Mouse (Mus musculus): ENCODE measurements around the gene Large2.

Gene Large2

DNA sequence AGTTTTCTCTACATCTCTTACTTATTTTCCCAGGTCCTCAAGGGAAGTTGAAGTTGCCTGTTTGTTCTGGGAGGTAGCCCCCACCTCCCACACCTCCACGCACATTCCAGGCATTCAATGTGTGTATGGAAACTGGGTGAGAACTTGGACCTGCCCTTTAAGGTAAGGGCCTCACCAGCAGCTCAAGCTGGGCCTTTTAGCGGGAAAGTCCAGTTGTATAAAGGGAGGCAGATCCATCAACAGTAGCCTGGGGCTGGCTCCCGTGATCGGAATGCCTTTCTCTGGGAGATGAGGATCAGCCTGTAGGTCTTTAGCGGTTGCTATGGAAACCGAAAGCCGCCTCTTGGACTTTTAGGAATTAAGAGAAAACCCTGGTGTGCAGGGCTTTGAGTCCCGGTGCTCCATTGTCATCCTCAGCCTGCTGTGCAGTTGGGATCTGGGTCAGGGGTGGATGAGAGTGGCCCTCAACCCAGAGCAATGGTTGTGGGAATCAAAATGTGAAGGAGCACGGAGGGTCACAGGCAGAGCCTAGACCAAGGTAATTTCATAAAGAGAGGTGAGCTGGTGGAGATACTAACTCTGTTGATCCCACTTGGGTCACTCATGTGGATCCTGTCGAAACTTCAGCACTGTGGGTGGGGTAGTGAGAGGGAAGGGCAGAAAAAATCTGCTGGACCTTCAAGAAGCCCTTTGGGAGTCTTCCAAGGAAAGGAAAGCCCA lies 2.5 kb downstream of the Large2 start:
- no peak for DNase-seq (ENCODE audit: low read depth)

GRCm38 (mm10) chr2:92370821-92371805 lies 3.6 kb downstream of the Large2 start:
- no peak for DNase-seq (ENCODE audit: low read depth)

DNA sequence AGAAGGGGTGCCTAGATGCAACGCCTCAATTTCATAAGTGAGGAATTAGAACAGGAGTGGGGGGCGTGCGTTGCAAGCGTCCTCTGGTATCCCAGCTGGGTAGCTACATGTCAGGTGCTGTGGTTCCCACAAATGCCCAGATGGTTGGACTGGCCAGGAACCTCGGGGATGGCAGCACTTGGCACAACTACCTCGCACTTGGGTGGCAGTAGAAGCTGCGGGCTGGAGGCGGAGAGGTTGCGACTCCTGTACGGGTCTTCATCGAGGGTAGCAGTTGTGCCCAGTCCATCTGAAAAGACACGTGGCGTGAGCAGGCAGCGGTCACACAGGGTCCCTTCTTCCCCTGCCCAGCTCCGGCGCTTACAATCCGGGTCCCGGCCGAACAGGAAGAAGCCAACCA lies 4.3 kb downstream of the Large2 start:
- DNase-seq (ENCODE audit: low read depth), result no peak

DNA sequence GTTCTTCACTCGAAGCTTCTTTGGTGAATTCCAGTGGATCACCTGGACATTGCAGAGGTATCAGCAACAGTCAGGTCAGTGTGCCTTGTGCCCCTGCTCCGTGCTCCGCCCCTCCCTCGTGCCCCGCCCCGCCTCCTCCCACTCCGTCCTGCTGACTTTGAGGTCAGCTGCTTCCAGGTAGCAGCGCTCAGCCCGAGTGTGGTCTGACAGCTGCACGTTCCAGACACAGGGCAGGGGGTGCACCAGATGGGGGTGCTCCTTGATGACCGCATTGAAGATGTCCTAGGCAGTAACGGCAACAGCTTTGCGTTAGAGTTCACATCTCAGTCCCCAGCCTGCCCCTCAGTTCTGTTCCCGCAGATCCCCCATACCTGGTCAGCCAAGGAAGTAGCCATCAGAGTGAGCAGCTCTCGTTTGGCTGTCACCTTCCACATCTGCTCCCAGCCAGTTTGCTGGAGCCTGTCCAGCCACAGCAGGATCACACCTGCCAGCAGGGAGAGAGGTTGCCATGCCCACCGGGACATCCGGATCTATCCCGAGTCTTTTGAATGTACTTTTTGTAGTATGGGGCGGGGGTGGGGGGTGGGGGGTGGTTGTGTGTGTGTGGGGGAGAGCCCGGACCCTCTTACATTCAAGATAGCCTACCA lies 7.2 kb downstream of the Large2 start:
- no peak for DNase-seq (ENCODE audit: low read depth)

DNA sequence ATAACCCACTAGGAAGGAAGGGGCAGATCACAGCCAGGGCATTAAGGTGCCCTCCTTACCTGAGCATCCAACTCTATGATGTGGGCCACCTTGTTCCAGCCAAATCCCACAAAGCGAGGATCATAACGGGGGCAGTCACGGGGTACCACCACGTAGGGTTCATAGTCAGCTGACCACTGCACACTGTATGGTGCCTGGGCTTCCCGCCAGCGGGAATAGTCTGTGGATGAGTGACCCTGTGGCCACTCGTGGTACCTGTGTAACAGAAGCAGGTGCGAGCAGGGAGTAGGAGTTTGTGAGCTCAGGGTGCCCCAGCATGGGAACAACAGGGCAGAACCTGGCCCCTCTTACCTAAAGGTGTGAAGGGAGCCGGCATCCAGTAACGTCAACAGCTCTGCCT lies 9.1 kb downstream of the Large2 start:
- DNase-seq (ENCODE audit: low read depth), result no peak

DNA sequence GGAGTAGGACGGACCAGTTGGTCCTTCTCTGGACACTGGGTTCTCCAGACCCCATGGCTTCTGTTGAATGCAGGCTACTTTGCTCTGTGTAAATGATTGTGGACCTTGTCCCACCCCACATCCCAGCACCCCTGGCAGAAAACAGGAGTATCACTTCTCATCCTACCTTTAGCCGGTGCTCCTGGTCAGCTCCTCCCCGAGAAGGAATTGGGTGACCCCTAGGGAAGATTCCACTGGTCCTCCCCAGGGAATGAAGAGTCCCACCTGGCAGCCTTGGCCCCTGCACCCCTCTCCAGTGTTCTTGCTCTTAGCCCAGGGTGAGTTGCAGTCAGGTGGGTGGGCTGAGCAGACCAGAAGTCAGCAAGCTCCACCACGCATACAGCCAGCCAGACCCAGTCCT lies 10.6 kb downstream of the Large2 start:
- DNase-seq (ENCODE audit: low read depth), result no peak

GRCm38 (mm10) chr2:92362571-92363228 lies 12.0 kb downstream of the Large2 start:
- DNase-seq (ENCODE audit: low read depth), result no peak

- DNase-seq (ENCODE audit: low read depth), result no peak
These were observed 12.9 kb downstream of the Large2 start for GRCm38 (mm10) chr2:92361795-92362194.

DNA sequence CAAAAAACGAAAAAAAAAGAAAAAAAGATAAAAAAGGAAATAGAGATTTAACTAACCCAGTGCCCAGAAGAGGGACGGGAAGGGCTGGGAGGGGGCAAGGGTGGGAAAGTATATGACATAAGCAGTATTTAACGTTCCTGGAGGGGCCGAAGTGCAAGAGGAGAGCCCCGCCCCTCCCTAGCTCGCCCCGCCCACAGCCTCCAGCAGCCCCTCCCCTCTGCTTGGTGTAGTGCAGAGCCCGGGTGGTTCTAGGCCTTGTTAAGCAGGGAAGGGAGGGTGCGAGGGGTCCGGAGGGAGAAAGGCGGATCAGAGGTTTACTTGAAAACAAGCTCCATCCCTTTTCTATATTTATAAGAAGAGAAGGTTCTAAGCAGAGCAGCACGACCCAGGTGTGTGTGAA lies 13.8 kb downstream of the Large2 start:
- DNase-seq (ENCODE audit: low read depth), result no peak

GRCm38 (mm10) chr2:92360186-92360823 lies 14.4 kb downstream of the Large2 start:
- no peak for DNase-seq (ENCODE audit: low read depth)

DNA sequence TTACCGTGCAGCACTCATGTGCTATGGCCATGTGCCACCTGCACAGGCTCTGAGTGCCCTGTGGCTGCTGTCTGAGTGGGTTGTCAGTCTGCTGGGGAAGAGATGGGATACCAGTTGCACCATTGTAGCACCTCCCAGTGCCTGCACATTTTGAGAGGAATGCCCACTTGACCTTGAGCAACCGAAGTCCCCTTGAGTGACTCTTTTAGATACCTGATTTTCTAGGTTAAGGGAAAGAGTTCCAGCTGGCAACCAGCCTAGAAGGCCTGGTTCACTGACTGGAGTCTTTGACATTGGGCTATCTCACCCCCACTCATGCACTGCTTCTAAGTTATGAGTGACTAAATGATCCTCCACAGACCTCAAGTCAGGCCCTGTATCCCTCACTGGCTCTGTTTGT lies 15.4 kb downstream of the Large2 start:
- no peak for DNase-seq (ENCODE audit: low read depth)

GRCm38 (mm10) chr2:92354224-92354623 lies 20.4 kb downstream of the Large2 start:
- DNase-seq (ENCODE audit: low read depth), result no peak

DNA sequence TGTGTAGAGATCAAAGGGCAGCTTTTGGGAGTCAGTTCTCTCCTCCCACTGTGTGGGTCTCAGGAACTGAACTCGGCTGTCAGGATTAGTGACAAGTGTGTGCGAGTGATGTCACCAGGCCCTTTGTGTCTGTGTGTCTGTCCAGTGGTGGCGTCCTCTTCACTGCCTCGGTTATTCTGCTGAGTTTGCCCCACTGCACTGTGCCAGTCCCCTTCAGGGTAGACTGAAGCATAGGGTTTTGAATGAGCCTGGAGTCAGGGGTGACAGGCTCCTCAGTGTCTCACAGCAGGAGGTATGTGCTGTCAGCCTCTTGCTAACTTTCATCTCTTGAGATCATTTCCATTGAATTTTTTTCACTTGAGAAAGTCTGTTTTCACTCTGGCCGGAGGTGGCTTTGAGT lies 21.3 kb downstream of the Large2 start:
- DNase-seq (ENCODE audit: low read depth), result no peak

DNA sequence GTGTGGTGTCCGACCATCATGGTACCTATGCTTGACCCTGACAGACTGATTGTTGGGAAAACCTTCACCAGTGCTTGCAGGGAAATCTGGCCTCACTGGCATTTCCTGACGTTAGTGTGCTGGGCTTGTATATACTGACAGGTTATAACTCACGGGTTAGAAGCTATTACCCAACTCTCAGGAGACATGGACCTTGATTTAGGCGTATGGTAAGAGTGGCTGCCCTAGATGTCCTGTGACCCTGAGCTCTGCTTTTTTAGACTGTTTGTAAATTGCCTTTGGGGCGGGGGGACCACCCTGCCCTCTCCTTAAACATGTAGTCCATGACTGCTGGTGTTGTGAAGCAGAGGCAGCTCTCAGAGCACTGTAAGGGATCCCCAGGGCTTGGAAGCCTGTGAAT lies 24.0 kb downstream of the Large2 start:
- DNase-seq (ENCODE audit: low read depth), result no peak

GRCm38 (mm10) chr2:92349589-92350425 lies 24.9 kb downstream of the Large2 start:
- DNase-seq (ENCODE audit: low read depth), result no peak

DNA sequence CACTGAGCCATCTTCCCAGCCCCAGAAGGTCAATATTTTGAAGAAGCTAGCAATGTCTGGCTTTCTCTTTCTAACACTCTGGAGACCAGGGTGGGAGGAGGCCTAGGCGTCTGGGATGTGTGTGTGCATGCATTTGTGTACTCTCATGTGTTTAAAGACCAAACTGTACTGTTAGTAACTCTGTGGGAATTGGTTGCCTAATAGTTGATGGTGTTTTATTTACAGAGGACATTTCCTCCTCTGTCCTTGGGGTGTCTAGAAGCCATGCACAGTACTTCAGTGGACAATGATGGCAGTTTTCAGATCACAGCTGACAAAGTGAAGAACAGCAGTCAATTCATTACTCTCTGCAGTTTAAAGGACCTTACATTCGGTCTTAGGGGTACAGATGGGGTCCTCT lies 27.5 kb downstream of the Large2 start:
- DNase-seq (ENCODE audit: low read depth), result no peak

DNA sequence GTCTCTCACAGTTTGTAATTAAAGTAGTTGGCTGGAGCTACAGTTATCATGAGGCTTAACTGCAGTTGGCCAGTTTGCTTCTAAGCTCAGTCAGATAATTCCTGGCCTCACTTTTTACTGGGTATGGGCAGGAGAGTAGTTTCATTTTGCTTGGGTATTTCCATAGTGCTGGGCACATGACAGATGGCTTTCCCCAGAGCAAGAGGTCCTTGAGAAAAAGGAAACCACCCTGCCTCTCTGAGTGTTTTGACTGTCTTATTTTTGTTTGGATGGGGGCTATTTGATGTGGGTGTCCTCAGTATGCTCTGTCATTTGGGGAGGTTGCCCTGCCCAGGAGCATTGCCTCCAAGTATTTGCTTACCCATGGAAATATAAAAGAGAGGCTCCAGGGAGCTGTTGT lies 32.3 kb downstream of the Large2 start:
- DNase-seq (ENCODE audit: low read depth), result no peak

DNA sequence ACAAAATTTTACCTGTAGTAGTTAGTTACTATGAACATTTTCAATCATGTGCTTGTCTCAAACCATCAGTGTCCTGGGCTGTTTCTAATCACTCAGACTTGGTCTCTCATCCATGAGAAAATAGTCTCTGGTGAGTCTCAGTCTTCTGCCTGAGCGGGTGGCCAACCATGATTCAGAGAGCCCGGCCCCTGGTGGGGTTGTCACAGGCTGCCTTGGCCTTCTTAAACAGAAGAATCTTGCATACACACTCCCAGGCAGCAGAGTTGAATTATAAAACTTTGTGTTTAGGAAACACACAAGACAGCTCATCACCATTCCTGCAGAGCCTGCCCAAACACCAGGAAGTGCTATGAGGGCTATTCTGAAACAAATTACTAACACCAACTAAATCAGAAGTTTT lies 42.8 kb downstream of the Large2 start:
- no peak for DNase-seq (ENCODE audit: low read depth)

GRCm38 (mm10) chr2:92331410-92331809 lies 43.3 kb downstream of the Large2 start:
- DNase-seq (ENCODE audit: low read depth), result no peak

DNA sequence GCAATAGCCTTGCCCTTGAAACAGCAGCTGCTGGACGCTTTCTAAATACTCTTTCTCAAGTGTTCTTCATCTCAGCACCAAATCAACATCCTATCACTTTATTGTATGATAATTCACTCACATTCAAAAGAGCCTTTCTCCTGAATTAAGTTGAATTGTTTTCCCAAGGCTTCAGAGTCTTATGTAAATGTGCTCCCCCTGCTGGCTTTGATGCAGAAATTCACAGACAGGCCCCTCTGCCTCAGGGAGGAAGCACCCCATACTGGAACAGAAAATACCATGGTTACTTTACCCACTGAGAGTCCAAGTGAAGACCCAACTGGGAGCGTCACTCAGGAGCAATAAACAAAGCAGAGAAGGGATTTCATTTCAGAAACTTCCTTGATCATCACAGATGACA lies 43.8 kb downstream of the Large2 start:
- peak; percentile 28 for DNase-seq (ENCODE audit: low read depth)

DNA sequence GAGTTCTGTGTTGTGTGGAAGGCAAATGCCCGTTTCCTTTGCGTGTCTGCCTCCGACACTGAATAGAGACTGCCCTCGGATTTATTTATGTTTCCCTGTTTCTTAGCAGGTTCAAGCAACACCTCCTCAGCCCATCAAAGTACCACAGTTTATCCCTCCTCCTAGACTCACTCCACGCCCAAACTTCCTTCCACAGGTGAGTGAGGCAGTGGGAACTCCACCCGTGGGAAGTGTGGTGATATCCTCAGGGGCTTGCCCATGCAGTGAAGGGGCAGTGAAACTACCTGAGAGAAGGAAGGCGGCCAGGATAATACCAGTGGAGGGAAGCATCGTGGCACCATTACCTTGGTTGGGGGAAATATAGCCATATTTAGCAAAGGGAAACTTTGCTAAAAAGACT lies 46.5 kb downstream of the Large2 start:
- DNase-seq (ENCODE audit: low read depth), result no peak
